Mouse (Mus musculus): ENCODE results near the gene Hand2.

Hand2 gene

GRCm38 (mm10) chr8:57342386-57343090 is 21.8 kb downstream of the Hand2 start:
- CTCF ChIA-PET: no interaction called here

- CTCF ChIA-PET: no interaction called here
Observed at GRCm38 (mm10) chr8:57343731-57344315, 23.0 kb downstream of the Hand2 start.

- CTCF ChIA-PET: no interaction called here
Observed at GRCm38 (mm10) chr8:57344956-57345870, 24.4 kb downstream of the Hand2 start.

- CTCF ChIA-PET: no interaction called here
Observed at GRCm38 (mm10) chr8:57346371-57346770, 25.6 kb downstream of the Hand2 start.

- CTCF ChIA-PET: no interaction called here
Observed at GRCm38 (mm10) chr8:57347141-57347540, 26.4 kb downstream of the Hand2 start.

- CTCF ChIA-PET: no interaction called here
Observed at GRCm38 (mm10) chr8:57348251-57348650, 27.5 kb downstream of the Hand2 start.

- CTCF ChIA-PET: no interaction called here
Observed at GRCm38 (mm10) chr8:57348866-57349520, 28.2 kb downstream of the Hand2 start.

GRCm38 (mm10) chr8:57351861-57352260 is 31.1 kb downstream of the Hand2 start:
- CTCF ChIA-PET: no interaction called here

GRCm38 (mm10) chr8:57353346-57354305 is 32.8 kb downstream of the Hand2 start:
- CTCF ChIA-PET: no interaction called here

GRCm38 (mm10) chr8:57354876-57355275 is 34.1 kb downstream of the Hand2 start:
- CTCF ChIA-PET: no interaction called here

- CTCF ChIA-PET: no interaction called here
Observed at GRCm38 (mm10) chr8:57356529-57357325, 35.9 kb downstream of the Hand2 start.

- CTCF ChIA-PET: no interaction called here
Observed at GRCm38 (mm10) chr8:57360493-57360892, 39.7 kb downstream of the Hand2 start.

GRCm38 (mm10) chr8:57361003-57361805 is 40.4 kb downstream of the Hand2 start:
- CTCF ChIA-PET: no interaction called here

GRCm38 (mm10) chr8:57362881-57363280 is 42.1 kb downstream of the Hand2 start:
- CTCF ChIA-PET: no interaction called here

GRCm38 (mm10) chr8:57374044-57374443 is 53.3 kb downstream of the Hand2 start:
- CTCF ChIA-PET: no interaction called here

Data from spleen, embryonic (tissue).